Mouse (Mus musculus): ENCODE results near the gene St3gal2. TPM values are rescaled to one million over a fixed set of nuclear protein-coding genes. Genes with fewer than 3 reads are reported as not detected.
A peak's percentile ranks its signal among the peaks of the same experiment; 100 is the strongest.
"Not testable (repeated sequence)": the region's sequence is repeated elsewhere in the genome, so short reads cannot be mapped to it uniquely, and the experiment has no call there.

The St3gal2 gene
- total RNA-seq, 2 experiments from 2014 or later, result 36.1 to 43.2 TPM

- no peak for DNase-seq
Measured at GRCm38 (mm10) chr8:110911576-110912570, 7.8 kb upstream of the St3gal2 start.

GRCm38 (mm10) chr8:110917415-110917814, 2.3 kb upstream of the St3gal2 start:
- DNase-seq, result no peak

GRCm38 (mm10) chr8:110918027-110918426, 1.7 kb upstream of the St3gal2 start:
- no peak for DNase-seq

- no peak for DNase-seq
Measured at GRCm38 (mm10) chr8:110918460-110918859, 1.3 kb upstream of the St3gal2 start.

GRCm38 (mm10) chr8:110920032-110920772, 480 bp downstream of the St3gal2 start:
- no peak for DNase-seq

- DNase-seq, result no peak
Measured at GRCm38 (mm10) chr8:110920773-110921277, 1.1 kb downstream of the St3gal2 start.

- DNase-seq, result no peak
Measured at GRCm38 (mm10) chr8:110921492-110922230, 1.9 kb downstream of the St3gal2 start.

GRCm38 (mm10) chr8:110925691-110926140, 6.0 kb downstream of the St3gal2 start:
- DNase-seq, result no peak

- no peak for DNase-seq
Measured at GRCm38 (mm10) chr8:110926690-110927089, 7.0 kb downstream of the St3gal2 start.

GRCm38 (mm10) chr8:110928435-110928834, 8.7 kb downstream of the St3gal2 start:
- no peak for DNase-seq

- DNase-seq, result no peak
Measured at GRCm38 (mm10) chr8:110929066-110929465, 9.3 kb downstream of the St3gal2 start.

- DNase-seq, result not testable (repeated sequence)
Measured at GRCm38 (mm10) chr8:110929672-110930071, 9.9 kb downstream of the St3gal2 start.

- DNase-seq, result peak; percentile 80
Measured at GRCm38 (mm10) chr8:110931176-110931939, 11.6 kb downstream of the St3gal2 start.

GRCm38 (mm10) chr8:110932444-110932843, 12.7 kb downstream of the St3gal2 start:
- no peak for DNase-seq

GRCm38 (mm10) chr8:110933272-110933671, 13.6 kb downstream of the St3gal2 start:
- no peak for DNase-seq

GRCm38 (mm10) chr8:110936217-110936616, 16.5 kb downstream of the St3gal2 start:
- no peak for DNase-seq

- DNase-seq, result no peak
Measured at GRCm38 (mm10) chr8:110938882-110939589, 19.3 kb downstream of the St3gal2 start.

GRCm38 (mm10) chr8:110940682-110941452, 21.1 kb downstream of the St3gal2 start:
- DNase-seq, result no peak

- peak; percentile 80 for DNase-seq
Measured at GRCm38 (mm10) chr8:110941453-110941948, 21.8 kb downstream of the St3gal2 start.

Data from gastrocnemius, postnatal 10 days (tissue).